Mouse (Mus musculus): ENCODE results near the gene Csnk2a1. TPM values are rescaled to one million over a fixed set of nuclear protein-coding genes. Genes with fewer than 3 reads are reported as not detected.

Gene Csnk2a1
- total and polyA plus RNA-seq, 2 experiments from 2014 or later, result 109 to 119 TPM

- no peak for TF ChIP-seq CTCF (IDR thresholded peaks at IDR 0.05; ENCODE audit: low read depth)
- no peaks in the 10 kb centered on the region for H3K27me3 ChIP-seq (ENCODE audit: insufficient read depth, low read length)
- no peak overlapping the region for H3K27ac ChIP-seq
- peaks cover 11% of the 10 kb centered on the region; the same call in 1 of the 2 replicates for H3K4me1 ChIP-seq (ENCODE audit: insufficient read depth, low read length)
- H3K36me3 ChIP-seq (ENCODE audit: insufficient read depth, low read length), result no peaks in the 10 kb centered on the region
- no peaks in the 10 kb centered on the region for H3K9me3 ChIP-seq (ENCODE audit: low read length)
- H3K4me2 ChIP-seq (ENCODE audit: low read depth, low read length), result peak overlapping the region; percentile 88
- DNase-seq (ENCODE audit: low spot score) (no peak), ATAC-seq (no peak)
- WGBS, result 38% methylated on average over 5 of the region's 5 CpGs
- H3K4me3 ChIP-seq (ENCODE audit: low read length), result peak overlapping the region; percentile 96
- H3K9ac ChIP-seq (replicated peaks; ENCODE audit: low read length), result peak overlapping the region; percentile 84
Measured at GRCm38 (mm10) chr2:152294541-152294940, 67.9 kb downstream of the Csnk2a1 start.

GRCm38 (mm10) chr2:152302862-152303261, 76.2 kb downstream of the Csnk2a1 start:
- H3K27me3 ChIP-seq (ENCODE audit: insufficient read depth, low read length), result no peaks in the 10 kb centered on the region
- DNase-seq (ENCODE audit: low spot score) (no peak), ATAC-seq (no peak)
- TF ChIP-seq CTCF (IDR thresholded peaks at IDR 0.05; ENCODE audit: low read depth), result no peak
- no peaks in the 10 kb centered on the region for H3K9me3 ChIP-seq (ENCODE audit: low read length)
- H3K4me1 ChIP-seq (ENCODE audit: insufficient read depth, low read length), result no peaks in the 10 kb centered on the region
- H3K4me3 ChIP-seq (ENCODE audit: low read length), result no peak overlapping the region
- H3K4me2 ChIP-seq (ENCODE audit: low read depth, low read length), result no peak overlapping the region
- H3K27ac ChIP-seq, result no peak overlapping the region
- H3K9ac ChIP-seq (replicated peaks; ENCODE audit: low read length), result no peak overlapping the region
- 96% methylated on average over 2 of the region's 2 CpGs for WGBS
- H3K36me3 ChIP-seq (ENCODE audit: insufficient read depth, low read length), result peaks cover 24% of the 10 kb centered on the region

- Histone ChIP-seq H3K9ac (replicated peaks; ENCODE audit: low read length) (no peak overlapping the region), H3K4me2 (ENCODE audit: low read depth, low read length) (no peak overlapping the region), H3K4me3 (ENCODE audit: low read length) (no peak overlapping the region), H3K27ac (no peak overlapping the region), H3K27me3 (ENCODE audit: insufficient read depth, low read length) (no peaks in the 10 kb centered on the region), H3K4me1 (ENCODE audit: insufficient read depth, low read length) (no peaks in the 10 kb centered on the region), H3K36me3 (ENCODE audit: insufficient read depth, low read length) (peaks cover 33% of the 10 kb centered on the region), H3K9me3 (ENCODE audit: low read length) (no peaks in the 10 kb centered on the region)
- ATAC-seq (no peak), DNase-seq (ENCODE audit: low spot score) (no peak)
- no peak for TF ChIP-seq CTCF (IDR thresholded peaks at IDR 0.05; ENCODE audit: low read depth)
- WGBS, result 76% methylated on average over 5 of the region's 5 CpGs
Measured at GRCm38 (mm10) chr2:152303781-152304180, 77.1 kb downstream of the Csnk2a1 start.

- H3K36me3 ChIP-seq (ENCODE audit: insufficient read depth, low read length), result peaks cover 45% of the 10 kb centered on the region
- no peaks in the 10 kb centered on the region for H3K27me3 ChIP-seq (ENCODE audit: insufficient read depth, low read length)
- DNase-seq (ENCODE audit: low spot score) (no peak), ATAC-seq (no peak)
- H3K4me1 ChIP-seq (ENCODE audit: insufficient read depth, low read length), result no peaks in the 10 kb centered on the region
- no peaks in the 10 kb centered on the region for H3K9me3 ChIP-seq (ENCODE audit: low read length)
- TF ChIP-seq CTCF (IDR thresholded peaks at IDR 0.05; ENCODE audit: low read depth), result no peak
- no peak overlapping the region for H3K4me3 ChIP-seq (ENCODE audit: low read length)
- H3K27ac ChIP-seq, result no peak overlapping the region
- WGBS, result 96% methylated on average over 6 of the region's 6 CpGs
- H3K9ac ChIP-seq (replicated peaks; ENCODE audit: low read length), result no peak overlapping the region
- H3K4me2 ChIP-seq (ENCODE audit: low read depth, low read length), result no peak overlapping the region
Measured at GRCm38 (mm10) chr2:152305480-152305879, 78.8 kb downstream of the Csnk2a1 start.

- Histone ChIP-seq H3K4me1 (ENCODE audit: insufficient read depth, low read length) (no peaks in the 10 kb centered on the region), H3K27me3 (ENCODE audit: insufficient read depth, low read length) (no peaks in the 10 kb centered on the region), H3K4me3 (ENCODE audit: low read length) (no peak overlapping the region), H3K9me3 (ENCODE audit: low read length) (no peaks in the 10 kb centered on the region), H3K27ac (no peak overlapping the region), H3K4me2 (ENCODE audit: low read depth, low read length) (no peak overlapping the region), H3K36me3 (ENCODE audit: insufficient read depth, low read length) (peaks cover 63% of the 10 kb centered on the region), H3K9ac (replicated peaks; ENCODE audit: low read length) (no peak overlapping the region)
- 92% methylated on average over 3 of the region's 3 CpGs for WGBS
- no peak for ATAC-seq
- no peak for DNase-seq (ENCODE audit: low spot score)
- no peak for TF ChIP-seq CTCF (IDR thresholded peaks at IDR 0.05; ENCODE audit: low read depth)
Measured at GRCm38 (mm10) chr2:152307186-152307585, 80.5 kb downstream of the Csnk2a1 start.

GRCm38 (mm10) chr2:152312996-152313395, 86.4 kb downstream of the Csnk2a1 start:
- H3K4me2 ChIP-seq (ENCODE audit: low read depth, low read length), result no peak overlapping the region
- DNase-seq (ENCODE audit: low spot score) (no peak), ATAC-seq (no peak)
- WGBS, result 64% methylated on average over 7 of the region's 7 CpGs
- peaks cover 67% of the 10 kb centered on the region for H3K36me3 ChIP-seq (ENCODE audit: insufficient read depth, low read length)
- no peak overlapping the region for H3K4me3 ChIP-seq (ENCODE audit: low read length)
- H3K4me1 ChIP-seq (ENCODE audit: insufficient read depth, low read length), result no peaks in the 10 kb centered on the region
- TF ChIP-seq CTCF (IDR thresholded peaks at IDR 0.05; ENCODE audit: low read depth), result no peak
- H3K27ac ChIP-seq, result no peak overlapping the region
- H3K9me3 ChIP-seq (ENCODE audit: low read length), result no peaks in the 10 kb centered on the region
- H3K9ac ChIP-seq (replicated peaks; ENCODE audit: low read length), result no peak overlapping the region
- no peaks in the 10 kb centered on the region for H3K27me3 ChIP-seq (ENCODE audit: insufficient read depth, low read length)

GRCm38 (mm10) chr2:152313926-152314325, 87.3 kb downstream of the Csnk2a1 start:
- no peaks in the 10 kb centered on the region for H3K27me3 ChIP-seq (ENCODE audit: insufficient read depth, low read length)
- TF ChIP-seq CTCF (IDR thresholded peaks at IDR 0.05; ENCODE audit: low read depth), result no peak
- no peak overlapping the region for H3K4me2 ChIP-seq (ENCODE audit: low read depth, low read length)
- DNase-seq (ENCODE audit: low spot score), result no peak
- WGBS, result 90% methylated on average over 6 of the region's 6 CpGs
- no peak overlapping the region for H3K9ac ChIP-seq (replicated peaks; ENCODE audit: low read length)
- H3K4me3 ChIP-seq (ENCODE audit: low read length), result no peak overlapping the region
- H3K4me1 ChIP-seq (ENCODE audit: insufficient read depth, low read length), result no peaks in the 10 kb centered on the region
- H3K9me3 ChIP-seq (ENCODE audit: low read length), result no peaks in the 10 kb centered on the region
- ATAC-seq, result no peak
- H3K36me3 ChIP-seq (ENCODE audit: insufficient read depth, low read length), result peaks cover 67% of the 10 kb centered on the region
- no peak overlapping the region for H3K27ac ChIP-seq

All from hindbrain, postnatal 0 days (tissue).